Mouse (Mus musculus) intestine, embryonic 15.5 days (tissue): ENCODE results near the gene Ankrd17. TPM values are rescaled to one million over a fixed set of nuclear protein-coding genes. Genes with fewer than 3 reads are reported as not detected.

Source experiments
- ATAC-seq: fragments of 200-750 bp; cut with Nextera tagmentation; 2 replicates; pipeline ENCODE4 v1.8.0; 2017; ENCODE audit warnings: moderate TSS enrichment, moderate library complexity
- H3K27ac ChIP-seq: fragments of 300-500 bp; sonication (generic); 2 replicates; pipeline ENCODE4 v1.5.1; 2015; ENCODE audit warnings: mild to moderate bottlenecking, inconsistent platforms
- H3K27me3 ChIP-seq: fragments of 300-500 bp; sonication (generic); replicated peaks from 2 replicates; pipeline ENCODE4 v1.6.1; 2015; ENCODE audit warnings: inconsistent platforms
- H3K36me3 ChIP-seq: fragments of 300-500 bp; sonication (generic); 2 replicates; pipeline ENCODE4 v1.6.1; 2015; ENCODE audit warnings: inconsistent platforms
- H3K4me1 ChIP-seq: fragments of 300-500 bp; sonication (generic); replicated peaks from 2 replicates; pipeline ENCODE4 v1.6.1; 2015; ENCODE audit warnings: inconsistent platforms
- H3K4me2 ChIP-seq: fragments of 300-500 bp; sonication (generic); replicated peaks from 2 replicates; pipeline ENCODE4 v1.6.1; 2015; ENCODE audit warnings: mild to moderate bottlenecking, inconsistent platforms
- H3K4me3 ChIP-seq: fragments of 300-500 bp; sonication (generic); replicated peaks from 2 replicates; pipeline ENCODE4 v1.5.1; 2015; ENCODE audit warnings: inconsistent platforms
- H3K9ac ChIP-seq: fragments of 300-500 bp; sonication (generic); 2 replicates; pipeline ENCODE4 v1.6.1; 2015; ENCODE audit warnings: inconsistent platforms
- H3K9me3 ChIP-seq: fragments of 300-500 bp; sonication (generic); 2 replicates; pipeline ENCODE4 v1.6.1; 2016; ENCODE audit warnings: inconsistent platforms
- WGBS: fragments of 180-500 bp; shearing (Covaris S2); methylation state at CpG from one replicate; pipeline ENCODE4 v1.1.7; 2015; 5-methylcytosine and 5-hydroxymethylcytosine counted together
- polyA plus RNA-seq: library from polyadenylated mRNA; unstranded; fragments of >200 nt; fragmentation: Nextera tagmentation; extraction: Ambion mirVana; gene quantifications from 2 replicates; pipeline ENCODE4 v1.2.1, GENCODE M21; 2015

Gene Ankrd17
- polyA plus RNA-seq, 1 experiment from 2014 or later = 23.1 TPM

DNA sequence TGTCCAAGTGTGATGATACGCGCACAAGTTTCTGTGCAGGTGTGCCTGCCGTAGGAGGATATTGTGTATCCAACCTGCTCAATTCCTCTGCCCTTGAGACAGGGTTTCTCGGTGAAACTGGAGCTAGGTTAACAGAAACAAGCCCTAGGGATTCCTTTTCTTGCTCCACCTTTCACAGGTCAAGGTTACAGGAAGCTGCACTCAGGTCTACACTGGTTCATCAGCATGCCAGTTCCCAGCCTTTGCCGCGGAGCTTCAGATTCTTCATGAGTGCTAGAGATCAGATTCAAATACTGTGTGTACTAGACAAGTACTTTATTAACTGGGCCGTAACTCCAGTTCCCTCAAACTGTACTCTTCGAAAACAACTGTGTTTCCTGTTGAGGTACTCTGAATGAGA is 131.2 kb downstream of the Ankrd17 start:
- Histone ChIP-seq H3K27ac (no peak overlapping the region), H3K4me2 (no peak overlapping the region), H3K9ac (no peak overlapping the region), H3K27me3 (no peaks in the 10 kb centered on the region), H3K36me3 (peaks cover 27% of the 10 kb centered on the region), H3K4me1 (no peaks in the 10 kb centered on the region), H3K4me3 (no peak overlapping the region), H3K9me3 (no peaks in the 10 kb centered on the region)
- ATAC-seq = no peak
- 93% methylated on average over 8 of the region's 8 CpGs for WGBS

DNA sequence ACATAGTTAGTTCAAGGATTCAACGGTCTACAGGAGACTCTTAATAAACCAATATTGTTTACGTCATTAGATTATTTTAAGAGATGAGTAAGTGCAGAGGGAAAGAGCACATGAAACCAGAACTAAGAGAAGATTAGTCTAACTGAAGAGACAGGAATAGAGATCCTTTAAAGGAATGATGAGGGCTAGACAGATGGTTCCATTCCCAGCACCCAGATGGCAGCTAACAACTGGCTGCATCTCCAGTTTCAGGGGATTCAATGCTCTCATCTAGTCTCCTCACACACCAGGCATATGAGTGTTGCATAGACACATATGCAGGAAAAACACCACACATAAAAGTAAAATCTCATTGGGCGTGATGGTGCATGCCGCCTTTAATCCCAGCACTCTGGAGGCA is 133.1 kb downstream of the Ankrd17 start:
- WGBS = 91% methylated on average over 4 of the region's 4 CpGs
- peaks cover 27% of the 10 kb centered on the region for H3K36me3 ChIP-seq
- no peaks in the 10 kb centered on the region for H3K9me3 ChIP-seq

DNA sequence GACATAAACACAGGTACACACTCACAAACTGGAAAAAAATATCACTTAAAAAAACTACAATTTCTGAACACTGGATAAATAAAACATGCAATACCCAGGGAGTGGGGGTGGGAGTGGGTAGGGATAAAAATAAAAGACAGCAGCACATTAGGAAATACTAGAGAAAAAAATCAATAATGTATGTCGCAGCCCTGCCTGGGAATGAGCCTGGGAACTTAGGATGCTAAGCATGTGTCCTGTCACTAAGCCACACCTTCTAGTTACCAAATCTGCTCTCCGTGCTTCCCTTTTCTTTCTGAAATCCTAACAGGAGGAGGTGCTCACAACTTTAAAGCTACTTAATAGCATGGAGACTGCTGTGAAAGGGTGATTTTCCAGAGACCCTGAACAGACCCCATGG is 136.6 kb downstream of the Ankrd17 start:
- H3K9ac ChIP-seq = no peak overlapping the region
- H3K36me3 ChIP-seq = peaks cover 11% of the 10 kb centered on the region
- 89% methylated on average over 2 of the region's 2 CpGs for WGBS
- ATAC-seq = no peak
- no peak overlapping the region for H3K27ac ChIP-seq
- H3K4me3 ChIP-seq = no peak overlapping the region
- H3K27me3 ChIP-seq = no peaks in the 10 kb centered on the region
- H3K4me1 ChIP-seq = no peaks in the 10 kb centered on the region
- no peaks in the 10 kb centered on the region for H3K9me3 ChIP-seq
- H3K4me2 ChIP-seq = no peak overlapping the region

More for the DNA sequence above, 133.1 kb downstream of the Ankrd17 start:
- no peaks in the 10 kb centered on the region for H3K27me3 ChIP-seq
- H3K4me3 ChIP-seq = no peak overlapping the region
- no peaks in the 10 kb centered on the region for H3K4me1 ChIP-seq
- no peak overlapping the region for H3K4me2 ChIP-seq
- ATAC-seq = no peak
- no peak overlapping the region for H3K27ac ChIP-seq
- H3K9ac ChIP-seq = no peak overlapping the region

DNA sequence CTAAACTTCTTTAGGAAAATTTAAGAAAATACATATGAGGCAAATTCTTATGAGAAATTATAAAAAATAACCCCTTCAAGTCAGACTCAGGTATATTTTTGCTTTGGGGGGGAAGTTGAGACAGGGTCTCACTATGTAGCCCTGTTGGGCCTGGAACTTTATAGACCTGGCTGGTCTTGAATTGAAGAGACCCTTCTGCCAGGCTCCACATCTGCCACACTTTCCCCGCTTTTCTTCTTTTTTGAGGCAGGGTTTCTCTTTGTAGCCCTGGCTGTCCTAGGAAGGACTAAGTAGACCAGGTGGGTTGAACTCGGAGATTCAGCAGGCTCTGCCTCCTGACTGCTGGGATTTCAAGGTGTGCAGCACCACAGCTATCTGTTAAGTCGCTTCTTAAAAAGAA is 139.7 kb downstream of the Ankrd17 start:
- 94% methylated on average over 3 of the region's 3 CpGs for WGBS
- Histone ChIP-seq H3K4me2 (no peak overlapping the region), H3K9me3 (no peaks in the 10 kb centered on the region), H3K9ac (no peak overlapping the region), H3K4me1 (peaks cover 2% of the 10 kb centered on the region; the same call in 1 of the 2 replicates), H3K36me3 (peaks cover 3% of the 10 kb centered on the region; the same call in 1 of the 2 replicates), H3K27ac (no peak overlapping the region), H3K27me3 (no peaks in the 10 kb centered on the region), H3K4me3 (no peak overlapping the region)
- no peak for ATAC-seq

DNA sequence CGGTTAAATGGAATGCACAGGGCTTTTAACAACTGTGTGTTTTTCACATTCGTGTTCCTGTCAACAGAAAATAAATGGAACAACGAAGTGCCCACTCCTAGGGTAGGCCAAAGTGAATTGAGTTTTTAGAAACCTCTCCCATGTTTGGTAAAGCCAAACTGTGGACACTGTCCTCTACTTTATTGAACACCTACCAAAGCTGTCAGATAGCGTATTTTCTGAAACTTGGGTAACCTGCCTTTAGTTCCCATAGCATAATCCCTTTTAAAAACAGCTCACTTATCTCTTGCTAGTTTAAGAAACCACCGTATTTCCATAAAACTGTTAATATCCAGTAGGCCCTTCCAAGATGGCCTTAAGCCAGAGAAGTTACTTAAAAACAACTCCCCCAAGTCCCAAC is 141.6 kb downstream of the Ankrd17 start:
- Histone ChIP-seq H3K9me3 (no peaks in the 10 kb centered on the region), H3K27me3 (no peaks in the 10 kb centered on the region), H3K9ac (no peak overlapping the region), H3K27ac (no peak overlapping the region), H3K4me3 (no peak overlapping the region), H3K36me3 (no peaks in the 10 kb centered on the region; the same call in 1 of the 2 replicates), H3K4me1 (peaks cover 2% of the 10 kb centered on the region; the same call in 1 of the 2 replicates), H3K4me2 (peak overlapping the region; percentile 52; the same call in 1 of the 2 replicates)
- WGBS = 81% methylated on average over 5 of the region's 5 CpGs
- ATAC-seq = no peak

DNA sequence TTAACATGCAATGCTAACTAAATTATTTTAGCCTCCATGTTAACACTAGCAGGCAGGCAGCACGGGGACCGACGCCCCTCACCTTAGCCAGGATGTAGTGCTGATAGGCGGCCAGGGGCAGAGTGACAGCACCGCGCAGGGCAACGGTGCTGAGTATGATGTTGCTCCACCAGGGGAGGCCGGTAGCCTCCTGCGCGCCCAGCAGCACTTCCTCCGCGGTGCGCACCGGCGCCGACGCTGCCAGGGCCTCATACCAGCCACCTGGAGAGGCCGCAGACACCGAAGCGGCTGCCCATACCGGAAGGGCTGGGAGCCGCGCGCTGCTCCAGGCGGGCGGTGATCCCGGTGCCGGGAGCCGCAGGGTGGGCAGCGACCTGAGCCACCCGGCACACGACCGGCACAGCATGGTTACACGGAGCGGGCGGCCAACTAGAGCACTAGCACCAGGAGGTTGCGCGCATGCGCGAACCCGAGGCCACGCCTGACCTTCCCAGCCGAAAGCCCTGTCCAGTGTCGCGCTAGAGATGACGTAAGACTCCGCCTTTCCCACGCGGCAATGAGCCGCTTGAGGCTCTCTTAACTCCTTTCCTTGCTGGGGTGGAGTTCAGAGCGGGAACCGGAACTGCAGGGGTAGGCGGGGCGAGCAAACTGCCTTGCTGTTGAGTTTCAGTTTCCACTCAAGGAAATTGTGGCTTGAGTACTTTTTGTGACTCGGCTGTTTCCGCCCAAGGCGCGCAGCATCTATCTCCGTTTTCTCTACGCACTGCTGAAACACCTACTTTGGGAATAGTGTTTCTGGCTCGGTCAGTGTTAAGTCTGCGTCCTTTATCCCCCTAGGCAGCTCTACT is 142.6 kb downstream of the Ankrd17 start, which contains the start of gene Cox18:
Gene Cox18 (minus strand): TSS at position 468 of the 848 bp plus-strand sequence.
- peak; percentile 99 for ATAC-seq
- Histone ChIP-seq H3K4me2 (peak within 1 kb of the TSS; percentile 71), H3K27me3 (no peaks in the 10 kb centered on the region), H3K27ac (peak within 1 kb of the TSS; percentile 95), H3K36me3 (no peaks in the 10 kb centered on the region; the same call in 1 of the 2 replicates), H3K4me3 (peak within 1 kb of the TSS; percentile 88), H3K9ac (peak within 1 kb of the TSS; percentile 87), H3K4me1 (peaks cover 2% of the 10 kb centered on the region; the same call in 1 of the 2 replicates), H3K9me3 (no peaks in the 10 kb centered on the region)
- under 1% methylated on average over 62 of the region's 62 CpGs for WGBS

DNA sequence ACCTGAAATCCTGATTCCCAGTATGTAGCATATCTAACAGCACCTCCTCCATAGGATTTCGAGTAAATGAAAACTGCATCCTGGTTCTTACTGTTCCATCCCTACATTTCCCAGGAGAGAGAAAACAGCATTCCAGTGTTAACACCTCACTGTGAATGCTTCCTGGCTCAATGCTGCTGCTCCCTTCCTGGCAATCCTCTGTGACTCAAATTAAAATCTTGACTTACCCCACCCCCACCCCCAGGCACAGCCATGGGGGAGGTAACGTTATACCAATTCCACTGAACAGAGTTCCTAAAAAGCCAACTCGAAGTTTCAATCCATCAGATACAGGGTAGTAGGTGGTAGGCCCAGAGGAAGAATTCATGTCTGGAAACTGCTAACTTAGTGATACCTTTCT is 143.4 kb downstream of the Ankrd17 start:
- H3K9ac ChIP-seq = peak overlapping the region; percentile 87
- H3K36me3 ChIP-seq = no peaks in the 10 kb centered on the region; the same call in 1 of the 2 replicates
- peaks cover 2% of the 10 kb centered on the region; the same call in 1 of the 2 replicates for H3K4me1 ChIP-seq
- H3K4me2 ChIP-seq = peak overlapping the region; percentile 71
- H3K4me3 ChIP-seq = peak overlapping the region; percentile 88
- no peaks in the 10 kb centered on the region for H3K9me3 ChIP-seq
- no peak for ATAC-seq
- 31% methylated on average over 3 of the region's 3 CpGs for WGBS
- no peak overlapping the region for H3K27ac ChIP-seq
- no peaks in the 10 kb centered on the region for H3K27me3 ChIP-seq

DNA sequence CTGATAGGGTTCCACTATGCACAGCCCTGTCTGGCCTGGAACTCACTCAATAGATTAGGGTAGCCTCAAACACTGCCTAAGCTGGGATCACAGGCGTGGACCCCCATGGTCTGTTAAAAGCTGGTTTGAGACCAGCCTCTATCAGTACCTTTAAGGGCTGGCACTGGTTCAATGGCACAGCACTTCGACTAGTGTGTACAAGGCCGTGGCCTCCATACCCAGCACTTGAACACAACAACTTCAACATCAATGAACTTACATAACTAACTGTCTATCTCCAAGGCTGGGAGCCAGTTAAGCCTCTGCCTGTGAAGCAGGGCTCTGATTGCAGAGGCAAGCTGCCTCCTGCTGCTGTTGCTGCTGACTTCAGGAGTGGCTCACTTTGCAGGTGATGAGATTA is 148.6 kb downstream of the Ankrd17 start:
- Histone ChIP-seq H3K4me3 (no peak overlapping the region), H3K9me3 (no peaks in the 10 kb centered on the region), H3K9ac (no peak overlapping the region), H3K4me1 (0 out of 2 replicates have a peak, but pooled peaks cover under 1% of the 10 kb centered on the region), H3K27ac (no peak overlapping the region), H3K36me3 (peaks cover 12% of the 10 kb centered on the region; the same call in 1 of the 2 replicates), H3K27me3 (no peaks in the 10 kb centered on the region), H3K4me2 (no peak overlapping the region)
- ATAC-seq = no peak
- WGBS = 95% methylated on average over 3 of the region's 3 CpGs

DNA sequence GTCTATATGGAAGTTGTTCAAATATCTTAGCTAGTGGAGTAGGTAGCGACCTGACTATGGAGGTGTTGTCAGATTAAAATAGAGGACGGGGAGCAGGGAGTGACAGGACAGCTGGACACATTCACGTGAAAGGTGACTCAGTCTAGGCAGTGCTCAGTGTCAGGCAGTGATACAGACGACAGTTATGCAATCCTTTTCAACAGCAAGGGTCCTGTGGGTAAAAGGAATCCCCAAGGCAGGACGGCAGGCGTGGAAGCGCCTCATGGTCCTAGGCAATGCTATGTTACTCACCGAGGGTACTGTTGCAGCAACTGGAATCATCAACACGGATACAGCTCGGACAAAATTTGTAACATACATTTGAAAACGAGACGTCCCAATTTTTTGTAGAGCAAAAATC is 149.2 kb downstream of the Ankrd17 start:
- ATAC-seq = no peak
- H3K4me2 ChIP-seq = no peak overlapping the region
- H3K9me3 ChIP-seq = no peaks in the 10 kb centered on the region
- H3K9ac ChIP-seq = no peak overlapping the region
- H3K4me1 ChIP-seq = no peaks in the 10 kb centered on the region
- peaks cover 12% of the 10 kb centered on the region; the same call in 1 of the 2 replicates for H3K36me3 ChIP-seq
- H3K4me3 ChIP-seq = no peak overlapping the region
- WGBS = 93% methylated on average over 12 of the region's 12 CpGs
- H3K27ac ChIP-seq = no peak overlapping the region
- H3K27me3 ChIP-seq = no peaks in the 10 kb centered on the region

DNA sequence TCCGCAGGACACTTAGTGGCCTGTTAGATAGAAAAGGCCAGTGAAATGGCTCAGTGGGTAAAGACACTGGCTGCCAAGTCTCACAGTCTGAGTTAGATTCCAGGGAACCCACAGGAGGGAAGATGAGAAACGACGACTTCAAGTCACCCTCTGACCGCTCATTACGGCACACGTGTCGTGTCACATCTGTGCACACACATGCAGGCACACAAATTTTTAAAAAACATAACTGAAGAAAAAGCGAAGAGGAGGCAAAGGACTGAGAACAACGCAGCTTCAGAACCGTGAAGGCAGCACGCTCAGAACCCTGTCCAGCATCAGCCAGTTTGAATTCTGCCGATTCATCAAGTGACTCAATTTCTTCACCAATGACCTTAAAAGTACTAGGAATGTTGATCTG is 153.0 kb downstream of the Ankrd17 start:
- no peak overlapping the region for H3K27ac ChIP-seq
- no peak overlapping the region for H3K9ac ChIP-seq
- H3K4me2 ChIP-seq = no peak overlapping the region
- H3K27me3 ChIP-seq = no peaks in the 10 kb centered on the region
- no peaks in the 10 kb centered on the region for H3K4me1 ChIP-seq
- H3K9me3 ChIP-seq = no peaks in the 10 kb centered on the region
- WGBS = 95% methylated on average over 12 of the region's 12 CpGs
- no peak for ATAC-seq
- peaks cover 12% of the 10 kb centered on the region; the same call in 1 of the 2 replicates for H3K36me3 ChIP-seq
- H3K4me3 ChIP-seq = no peak overlapping the region

DNA sequence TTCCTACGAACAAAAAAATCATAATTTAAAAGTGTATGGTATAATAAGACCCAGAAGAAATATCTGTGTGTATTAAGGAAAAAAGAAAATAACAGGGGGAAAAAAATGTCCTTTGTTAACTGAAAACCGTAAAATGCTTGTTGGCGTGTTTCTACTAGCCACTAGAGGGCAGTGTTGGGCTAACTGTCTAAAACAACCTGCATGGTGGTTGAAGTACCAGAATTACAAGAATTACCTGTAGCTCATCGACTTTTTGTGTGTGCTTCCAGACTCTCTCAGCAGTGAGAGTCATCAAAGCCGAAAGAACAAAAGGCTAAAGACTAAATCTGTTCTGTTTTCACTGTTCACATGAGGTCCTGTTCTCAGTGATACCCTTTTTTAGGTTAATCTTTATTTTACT is 163.2 kb downstream of the Ankrd17 start:
- no peaks in the 10 kb centered on the region for H3K27me3 ChIP-seq
- WGBS = 18% methylated on average over 5 of the region's 5 CpGs
- no peak overlapping the region for H3K9ac ChIP-seq
- H3K36me3 ChIP-seq = no peaks in the 10 kb centered on the region
- H3K4me3 ChIP-seq = no peak overlapping the region
- no peak overlapping the region for H3K27ac ChIP-seq
- H3K4me1 ChIP-seq = no peaks in the 10 kb centered on the region
- H3K9me3 ChIP-seq = no peaks in the 10 kb centered on the region
- peak; percentile 57; the same call in 1 of the 2 replicates for ATAC-seq
- no peak overlapping the region for H3K4me2 ChIP-seq

DNA sequence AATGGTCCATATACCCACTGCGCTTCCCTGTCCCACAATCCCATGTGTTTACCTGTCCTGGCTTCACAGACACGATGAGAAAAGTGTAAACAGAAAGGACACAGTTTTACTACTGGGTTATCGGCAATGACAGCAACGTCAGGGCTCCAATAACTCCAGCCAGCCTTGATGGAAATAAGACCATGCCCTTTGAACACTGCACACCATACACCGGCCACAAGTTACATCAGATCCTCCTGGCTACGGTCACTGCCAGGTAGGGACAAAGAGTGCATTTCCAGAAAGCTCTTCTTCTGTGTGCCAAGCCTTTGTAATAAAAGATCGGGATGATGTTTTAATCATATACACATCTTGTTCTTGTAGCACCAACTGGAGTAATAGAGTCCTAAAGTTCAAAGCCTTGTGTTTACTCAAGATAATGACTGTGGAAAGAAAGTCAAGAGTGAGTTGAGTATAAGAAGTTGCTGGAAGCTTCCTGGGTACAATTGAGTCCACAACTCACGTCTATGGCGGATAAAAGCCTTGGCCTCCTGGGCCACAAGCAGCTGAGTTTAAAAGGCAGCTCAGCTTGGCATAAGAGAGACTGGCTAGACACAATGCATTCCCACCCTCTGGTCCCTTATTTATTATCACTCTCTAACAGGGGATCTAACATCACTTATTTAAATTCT is 163.8 kb downstream of the Ankrd17 start:
- Histone ChIP-seq H3K4me1 (no peaks in the 10 kb centered on the region), H3K27ac (no peak overlapping the region), H3K4me3 (no peak overlapping the region), H3K9me3 (no peaks in the 10 kb centered on the region), H3K27me3 (no peaks in the 10 kb centered on the region), H3K4me2 (peak overlapping the region; percentile 26), H3K9ac (no peak overlapping the region), H3K36me3 (no peaks in the 10 kb centered on the region)
- ATAC-seq = peak; percentile 73
- WGBS = 54% methylated on average over 9 of the region's 9 CpGs
